Comparison of ENCODE assay signal across 10 mouse cellular contexts in genomic region chr5:106089332-106089731, GRCm38 (mm10).
A peak's percentile ranks its signal among the peaks of the same experiment; 100 is the strongest.
DNase-seq lines count a peak whose midpoint lies in the region.
"Had no signal": no experiment of that assay in that cellular context is flagged by ENCODE, and none has a peak within 500 bp of the region (broad histone marks: within the 10 kb centered on the region; RNA-seq: fewer than 3 reads in every experiment).

No protein-coding gene starts in this region.

- DNase-seq in layer of hippocampus, adult 18-20 months (ENCODE audit: low spot score in 2 of 2) = peak; percentile 25 to 30
- no peak for DNase-seq in layer of hippocampus, adult 9-10 months (ENCODE audit: low spot score)
- peak; percentile 25 for DNase-seq in right cerebral cortex, adult 18-20 months
- DNase-seq in right cerebral cortex, postnatal 14 days = no peak
- peak; percentile 89 for DNase-seq in cerebellum, adult 9-11 months
- DNase-seq in telencephalon, adult 2 months (ENCODE audit: low read depth, low spot score) = peak; percentile 22
- no peak for DNase-seq in adipocyte (ENCODE audit: low spot score)
- DNase-seq: heart, adult 2 months; heart, postnatal 10 days; right cerebral cortex, postnatal 4 days had no signal

Comparison
In these comparisons a context has a peak if more than half of its experiments do, and no peak if none do; other contexts are left out.
1. DNase-seq: peak in layer of hippocampus, adult 18-20 months (2 of 2), right cerebral cortex, adult 18-20 months (single experiment), cerebellum, adult 9-11 months (single experiment) and telencephalon, adult 2 months (single experiment); none in layer of hippocampus, adult 9-10 months (single experiment), right cerebral cortex, postnatal 14 days (single experiment) and adipocyte (single experiment).